Mouse (Mus musculus): ENCODE results near the gene Sema5b. TPM values are rescaled to one million over a fixed set of nuclear protein-coding genes. Genes with fewer than 3 reads are reported as not detected.
A peak's percentile ranks its signal among the peaks of the same experiment; 100 is the strongest.

Gene Sema5b
- polyA plus RNA-seq, 1 experiment from 2014 or later = 6.8 TPM

GRCm38 (mm10) chr16:35577181-35577941 lies 36.4 kb downstream of the Sema5b start:
- ATAC-seq (ENCODE audit: insufficient number of reproducible peaks, low FRiP score, low TSS enrichment, low read depth) = no peak
- no peaks in the 10 kb centered on the region for H3K36me3 ChIP-seq
- no peak overlapping the region for H3K27ac ChIP-seq (replicated peaks)
- no peak overlapping the region for H3K4me3 ChIP-seq (replicated peaks)
- no peaks in the 10 kb centered on the region for H3K9me3 ChIP-seq (replicated peaks)
- no peak overlapping the region for H3K9ac ChIP-seq
- H3K4me1 ChIP-seq = no peaks in the 10 kb centered on the region
- 88% methylated on average over 11 of the region's 11 CpGs for WGBS
- H3K4me2 ChIP-seq (replicated peaks) = no peak overlapping the region
- no peaks in the 10 kb centered on the region for H3K27me3 ChIP-seq

- H3K4me1 ChIP-seq = peaks cover 6% of the 10 kb centered on the region
- H3K36me3 ChIP-seq = no peaks in the 10 kb centered on the region
- ATAC-seq (ENCODE audit: insufficient number of reproducible peaks, low FRiP score, low TSS enrichment, low read depth) = no peak
- H3K4me3 ChIP-seq (replicated peaks) = no peak overlapping the region
- 54% methylated on average over 7 of the region's 7 CpGs for WGBS
- H3K27ac ChIP-seq (replicated peaks) = no peak overlapping the region
- no peaks in the 10 kb centered on the region for H3K27me3 ChIP-seq
- no peak overlapping the region for H3K4me2 ChIP-seq (replicated peaks)
- no peaks in the 10 kb centered on the region for H3K9me3 ChIP-seq (replicated peaks)
- H3K9ac ChIP-seq = no peak overlapping the region
Observed at GRCm38 (mm10) chr16:35581299-35581698, 40.4 kb downstream of the Sema5b start.

GRCm38 (mm10) chr16:35583551-35584080 lies 42.7 kb downstream of the Sema5b start:
- Histone ChIP-seq H3K27me3 (no peaks in the 10 kb centered on the region), H3K4me3 (replicated peaks) (no peak overlapping the region), H3K4me1 (peaks cover 22% of the 10 kb centered on the region), H3K9me3 (replicated peaks) (no peaks in the 10 kb centered on the region), H3K9ac (no peak overlapping the region), H3K27ac (replicated peaks) (no peak overlapping the region), H3K36me3 (no peaks in the 10 kb centered on the region), H3K4me2 (replicated peaks) (no peak overlapping the region)
- no peak for ATAC-seq (ENCODE audit: insufficient number of reproducible peaks, low FRiP score, low TSS enrichment, low read depth)
- WGBS = 61% methylated on average over 4 of the region's 4 CpGs

GRCm38 (mm10) chr16:35585126-35585694 lies 44.3 kb downstream of the Sema5b start:
- no peaks in the 10 kb centered on the region; the same call in 1 of the 2 replicates for H3K27me3 ChIP-seq
- peaks cover 32% of the 10 kb centered on the region for H3K4me1 ChIP-seq
- no peak overlapping the region for H3K4me2 ChIP-seq (replicated peaks)
- H3K36me3 ChIP-seq = no peaks in the 10 kb centered on the region
- ATAC-seq (ENCODE audit: insufficient number of reproducible peaks, low FRiP score, low TSS enrichment, low read depth) = no peak; the same call in 1 of the 2 replicates
- no peak overlapping the region for H3K9ac ChIP-seq
- H3K9me3 ChIP-seq (replicated peaks) = no peaks in the 10 kb centered on the region
- H3K4me3 ChIP-seq (replicated peaks) = no peak overlapping the region
- WGBS = 60% methylated on average over 8 of the region's 8 CpGs
- H3K27ac ChIP-seq (replicated peaks) = no peak overlapping the region

- 61% methylated on average over 8 of the region's 8 CpGs for WGBS
- H3K4me1 ChIP-seq = peaks cover 41% of the 10 kb centered on the region
Observed at GRCm38 (mm10) chr16:35587046-35587779, 46.3 kb downstream of the Sema5b start.

GRCm38 (mm10) chr16:35587866-35588465 lies 47.0 kb downstream of the Sema5b start:
- Histone ChIP-seq H3K4me1 (peaks cover 48% of the 10 kb centered on the region), H3K9ac (no peak overlapping the region), H3K27me3 (no peaks in the 10 kb centered on the region; the same call in 1 of the 2 replicates), H3K27ac (replicated peaks) (no peak overlapping the region), H3K4me3 (replicated peaks) (peak overlapping the region; percentile 12; the same call in 1 of the 2 replicates), H3K9me3 (replicated peaks) (no peaks in the 10 kb centered on the region), H3K36me3 (no peaks in the 10 kb centered on the region), H3K4me2 (replicated peaks) (peak overlapping the region; percentile 42)
- whole genome bisulfite sequencing = 9% methylated on average over 20 of the region's 20 CpGs
- no peak for ATAC-seq (ENCODE audit: insufficient number of reproducible peaks, low FRiP score, low TSS enrichment, low read depth)

More at GRCm38 (mm10) chr16:35587046-35587779, 46.3 kb downstream of the Sema5b start:
- Histone ChIP-seq H3K4me2 (replicated peaks) (0 out of 2 replicates have a peak overlapping the region, but pooled peaks have one; percentile 42), H3K27ac (replicated peaks) (no peak overlapping the region), H3K36me3 (no peaks in the 10 kb centered on the region), H3K4me3 (replicated peaks) (no peak overlapping the region), H3K9me3 (replicated peaks) (no peaks in the 10 kb centered on the region), H3K27me3 (no peaks in the 10 kb centered on the region; the same call in 1 of the 2 replicates), H3K9ac (no peak overlapping the region)
- ATAC-seq (ENCODE audit: insufficient number of reproducible peaks, low FRiP score, low TSS enrichment, low read depth) = no peak

- H3K27me3 ChIP-seq = no peaks in the 10 kb centered on the region; the same call in 1 of the 2 replicates
- no peaks in the 10 kb centered on the region for H3K36me3 ChIP-seq
- WGBS = 19% methylated on average over 18 of the region's 18 CpGs
- ATAC-seq (ENCODE audit: insufficient number of reproducible peaks, low FRiP score, low TSS enrichment, low read depth) = no peak
- H3K4me2 ChIP-seq (replicated peaks) = no peak overlapping the region
- H3K4me3 ChIP-seq (replicated peaks) = no peak overlapping the region
- no peak overlapping the region for H3K9ac ChIP-seq
- H3K4me1 ChIP-seq = peaks cover 49% of the 10 kb centered on the region
- no peak overlapping the region for H3K27ac ChIP-seq (replicated peaks)
- H3K9me3 ChIP-seq (replicated peaks) = no peaks in the 10 kb centered on the region
Observed at GRCm38 (mm10) chr16:35588731-35589151, 47.8 kb downstream of the Sema5b start.

- H3K36me3 ChIP-seq = no peaks in the 10 kb centered on the region
- peaks cover 50% of the 10 kb centered on the region for H3K4me1 ChIP-seq
- H3K27ac ChIP-seq (replicated peaks) = no peak overlapping the region
- peaks cover 2% of the 10 kb centered on the region; the same call in 1 of the 2 replicates for H3K27me3 ChIP-seq
- H3K9me3 ChIP-seq (replicated peaks) = no peaks in the 10 kb centered on the region
- ATAC-seq (ENCODE audit: insufficient number of reproducible peaks, low FRiP score, low TSS enrichment, low read depth) = no peak
- H3K9ac ChIP-seq = no peak overlapping the region
- WGBS = 30% methylated on average over 11 of the region's 11 CpGs
- H3K4me2 ChIP-seq (replicated peaks) = no peak overlapping the region
- H3K4me3 ChIP-seq (replicated peaks) = no peak overlapping the region
Observed at GRCm38 (mm10) chr16:35591756-35592155, 50.8 kb downstream of the Sema5b start.

GRCm38 (mm10) chr16:35592274-35593065 lies 51.5 kb downstream of the Sema5b start:
- 0 out of 2 replicates have a peak, but pooled peaks have one; percentile 35 for ATAC-seq (ENCODE audit: insufficient number of reproducible peaks, low FRiP score, low TSS enrichment, low read depth)

GRCm38 (mm10) chr16:35593474-35593873 lies 52.5 kb downstream of the Sema5b start:
- no peak for ATAC-seq (ENCODE audit: insufficient number of reproducible peaks, low FRiP score, low TSS enrichment, low read depth)
- Histone ChIP-seq H3K4me3 (replicated peaks) (no peak overlapping the region), H3K9me3 (replicated peaks) (no peaks in the 10 kb centered on the region), H3K27me3 (peaks cover 2% of the 10 kb centered on the region; the same call in 1 of the 2 replicates), H3K27ac (replicated peaks) (no peak overlapping the region), H3K9ac (no peak overlapping the region), H3K36me3 (no peaks in the 10 kb centered on the region), H3K4me1 (peaks cover 45% of the 10 kb centered on the region), H3K4me2 (replicated peaks) (no peak overlapping the region)
- 96% methylated on average over 5 of the region's 5 CpGs for WGBS

More at GRCm38 (mm10) chr16:35592274-35593065, 51.5 kb downstream of the Sema5b start:
- Histone ChIP-seq H3K4me3 (replicated peaks) (no peak overlapping the region), H3K27ac (replicated peaks) (no peak overlapping the region), H3K27me3 (peaks cover 2% of the 10 kb centered on the region; the same call in 1 of the 2 replicates), H3K36me3 (no peaks in the 10 kb centered on the region), H3K4me1 (peaks cover 50% of the 10 kb centered on the region), H3K9ac (no peak overlapping the region), H3K9me3 (replicated peaks) (no peaks in the 10 kb centered on the region), H3K4me2 (replicated peaks) (no peak overlapping the region)
- WGBS = 11% methylated on average over 5 of the region's 5 CpGs

All from embryonic facial prominence, embryonic 15.5 days (tissue).